Mouse (Mus musculus) gastrocnemius, adult 2 months (tissue): ENCODE data around the gene Rab3c. TPM values are rescaled to one million over a fixed set of nuclear protein-coding genes. Genes with fewer than 3 reads are reported as not detected.

Experiments used
- DNase-seq: peaks from one replicate; pipeline ENCODE4 v3.0.0; 2022
- H3K27ac ChIP-seq: fragments of 200-600 bp; 2 replicates; pipeline ENCODE4 v1.8.1; 2022; ENCODE audit warnings: mild to moderate bottlenecking
- H3K4me3 ChIP-seq: fragments of 200-600 bp; 2 replicates; pipeline ENCODE4 v1.8.1; 2022; ENCODE audit warnings: mild to moderate bottlenecking, moderate library complexity
- CTCF ChIP-seq: fragments of 200-600 bp; IDR thresholded peaks from 2 replicates; pipeline ENCODE4 v1.8.1; 2022; ENCODE audit warnings: antibody characterized with exemption, mild to moderate bottlenecking, moderate library complexity
- intact Hi-C: fragments of 180-260 bp; cut with DNase I; formaldehyde crosslinking; loops from one replicate; pipeline ENCODE4 v1.15.1; 2025
- total RNA-seq, 2 experiments: library from RNA; stranded (reverse); gene quantifications; 2 replicates each; pipeline ENCODE4 v1.2.3; 2021

The Rab3c gene
- total RNA-seq, 2 experiments from 2014 or later: not detected

GRCm38 (mm10) chr13:110237209-110237935 is 43.4 kb downstream of the Rab3c start:
- intact Hi-C loops: no loop called here
- Histone ChIP-seq H3K4me3 (no peak overlapping the region), H3K27ac (no peak overlapping the region)
- TF ChIP-seq CTCF: no peak
- no peak for DNase-seq

- Histone ChIP-seq H3K27ac (no peak overlapping the region), H3K4me3 (no peak overlapping the region)
- no peak for TF ChIP-seq CTCF
- DNase-seq: no peak
- intact Hi-C loops: no loop called here
These were observed 47.4 kb downstream of the Rab3c start for GRCm38 (mm10) chr13:110233364-110233763.

- DNase-seq: no peak
- Histone ChIP-seq H3K4me3 (no peak overlapping the region), H3K27ac (no peak overlapping the region)
- no peak for TF ChIP-seq CTCF
- intact Hi-C loops: no loop called here
These were observed 49.6 kb downstream of the Rab3c start for GRCm38 (mm10) chr13:110231086-110231688.

GRCm38 (mm10) chr13:110230046-110230445 is 50.8 kb downstream of the Rab3c start:
- DNase-seq: no peak
- H3K4me3 ChIP-seq: no peak overlapping the region
- intact Hi-C loops: no loop called here
- no peak overlapping the region for H3K27ac ChIP-seq
- TF ChIP-seq CTCF: no peak

GRCm38 (mm10) chr13:110219195-110219594 is 61.6 kb downstream of the Rab3c start:
- TF ChIP-seq CTCF: no peak
- no peak overlapping the region for H3K27ac ChIP-seq
- no peak overlapping the region for H3K4me3 ChIP-seq
- intact Hi-C loops: no loop called here
- no peak for DNase-seq

GRCm38 (mm10) chr13:110218497-110218896 is 62.3 kb downstream of the Rab3c start:
- no peak for TF ChIP-seq CTCF
- Histone ChIP-seq H3K4me3 (no peak overlapping the region), H3K27ac (no peak overlapping the region)
- intact Hi-C loops: no loop called here
- DNase-seq: no peak

GRCm38 (mm10) chr13:110211526-110212075 is 69.2 kb downstream of the Rab3c start:
- no peak for TF ChIP-seq CTCF
- Histone ChIP-seq H3K27ac (no peak overlapping the region), H3K4me3 (no peak overlapping the region)
- no peak for DNase-seq
- intact Hi-C loops: no loop called here

- no peak for TF ChIP-seq CTCF
- intact Hi-C loops: no loop called here
- no peak for DNase-seq
- no peak overlapping the region for H3K27ac ChIP-seq
- no peak overlapping the region for H3K4me3 ChIP-seq
These were observed 81.9 kb downstream of the Rab3c start for GRCm38 (mm10) chr13:110198906-110199305.

GRCm38 (mm10) chr13:110190039-110190438 is 90.8 kb downstream of the Rab3c start:
- DNase-seq: no peak
- intact Hi-C loops: no loop called here
- no peak for TF ChIP-seq CTCF
- Histone ChIP-seq H3K4me3 (no peak overlapping the region), H3K27ac (no peak overlapping the region)

- Histone ChIP-seq H3K4me3 (no peak overlapping the region), H3K27ac (no peak overlapping the region)
- no peak for TF ChIP-seq CTCF
- intact Hi-C loops: no loop called here
- no peak for DNase-seq
These were observed 95.7 kb downstream of the Rab3c start for GRCm38 (mm10) chr13:110184963-110185685.

GRCm38 (mm10) chr13:110175651-110176050 is 105.1 kb downstream of the Rab3c start:
- TF ChIP-seq CTCF: no peak
- no peak overlapping the region for H3K4me3 ChIP-seq
- no peak overlapping the region for H3K27ac ChIP-seq
- intact Hi-C loops: no loop called here
- no peak for DNase-seq

- intact Hi-C loops: no loop called here
- no peak overlapping the region for H3K4me3 ChIP-seq
- no peak for TF ChIP-seq CTCF
- DNase-seq: no peak
- no peak overlapping the region for H3K27ac ChIP-seq
These were observed 111.1 kb downstream of the Rab3c start for GRCm38 (mm10) chr13:110169669-110170068.

GRCm38 (mm10) chr13:110169152-110169551 is 111.6 kb downstream of the Rab3c start:
- H3K4me3 ChIP-seq: no peak overlapping the region
- intact Hi-C loops: no loop called here
- H3K27ac ChIP-seq: no peak overlapping the region
- no peak for TF ChIP-seq CTCF
- no peak for DNase-seq
